Mouse (Mus musculus) testis, adult 10 weeks (tissue): ENCODE measurements around the gene Eif4e1b. TPM values are rescaled to one million over a fixed set of nuclear protein-coding genes. Genes with fewer than 3 reads are reported as not detected.

Experiments
- polyA plus RNA-seq: library from polyadenylated mRNA; stranded (reverse); fragments of 350-450 nt; fragmentation: Illumina TruSeq; extraction: RNeasy Lipid Tissue Mini Kit (QIAGEN cat#74804); gene quantifications from one replicate; pipeline ENCODE4 v1.2.3, GENCODE M21; 2014; ENCODE audit warnings: low read depth, low replicate concordance

The Eif4e1b gene
- polyA plus RNA-seq: not detected

DNA sequence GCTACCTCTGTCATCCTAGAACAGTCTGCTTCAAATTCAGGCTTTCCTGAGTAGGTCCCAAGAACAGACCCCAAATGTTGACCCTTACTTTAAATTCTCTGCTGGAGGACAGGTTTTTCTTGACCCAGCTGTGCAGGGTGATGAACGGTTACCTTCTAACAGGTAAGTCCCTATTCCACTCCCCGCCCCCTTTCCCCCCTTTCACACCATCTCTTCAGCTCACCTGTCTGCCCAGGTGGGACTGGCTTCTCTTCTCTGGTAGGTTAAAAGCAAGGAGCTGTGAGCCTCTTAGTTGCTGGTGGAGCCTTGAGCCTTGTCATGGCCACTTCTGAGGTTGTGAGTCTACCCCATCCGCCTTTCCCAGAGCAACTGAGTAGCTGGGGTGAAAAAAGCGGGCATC is at the start of gene Eif4e1b:
Gene Eif4e1b (plus strand): TSS at position 301 of the 400 bp plus-strand sequence.

GRCm38 (mm10) chr13:54749864-54750411 is 33.9 kb upstream of the Eif4e1b start, which contains the start of gene Gprin1:
TSS of gene Gprin1 (minus strand) at chr13:54749874.

GRCm38 (mm10) chr13:54766192-54766768 is 17.5 kb upstream of the Eif4e1b start, which contains the start of gene Sncb:
TSS of gene Sncb (minus strand) at chr13:54766595.

DNA sequence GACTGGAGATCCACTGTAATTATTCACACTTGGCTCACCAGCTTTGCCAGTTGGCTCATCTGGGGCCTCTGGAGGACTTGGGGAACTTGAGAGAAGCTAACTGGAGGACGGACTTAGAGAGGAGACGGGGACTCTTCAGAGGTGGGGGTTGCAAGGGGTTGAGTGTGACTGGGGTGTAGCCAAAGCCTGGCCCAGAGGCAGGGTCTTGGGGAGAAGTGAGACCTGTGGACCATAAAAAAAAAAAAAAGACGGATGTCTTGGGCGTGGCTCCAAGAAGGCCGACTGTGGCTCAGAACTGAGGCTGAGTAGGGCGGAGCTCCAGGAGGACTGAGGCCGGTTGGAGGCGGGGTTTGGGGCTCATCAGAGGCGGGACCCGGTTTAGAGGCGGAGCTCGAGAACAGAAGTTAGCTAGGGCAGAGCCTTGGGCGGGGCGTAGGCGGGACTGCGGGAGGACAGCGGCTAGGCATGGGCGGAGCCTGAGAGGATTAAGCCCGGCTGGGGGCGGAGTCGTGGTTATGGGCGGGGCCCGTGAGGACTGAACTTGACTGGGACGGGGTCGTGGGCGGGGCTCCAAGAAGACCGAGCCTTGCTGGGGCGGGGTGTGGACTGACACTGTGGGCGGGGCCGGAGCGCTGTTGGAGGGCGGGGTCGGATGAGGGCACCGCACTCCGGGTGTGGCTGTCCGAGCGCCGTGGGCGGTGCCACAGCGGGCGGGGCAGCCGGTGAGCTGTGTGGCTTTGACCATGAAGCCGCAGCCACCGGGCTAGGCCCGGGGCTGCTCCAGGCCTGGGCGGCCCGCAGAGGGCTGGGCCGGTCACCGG is 5.2 kb downstream of the Eif4e1b start, which contains the start of gene Tspan17:
Gene Tspan17 (plus strand): TSS at position 638 of the 821 bp plus-strand sequence.

Other genes starting within 250 kb of the Eif4e1b start
- 44.5 TPM for gene 4833439L19Rik, start 218.6 kb upstream of the Eif4e1b start, polyA plus RNA-seq
- not detected for gene Arl10, start 209.0 kb upstream of the Eif4e1b start, polyA plus RNA-seq
- 8.0 TPM for gene Nop16, start 193.9 kb upstream of the Eif4e1b start, polyA plus RNA-seq
- 10.6 TPM for gene Higd2a, start 193.8 kb upstream of the Eif4e1b start, polyA plus RNA-seq
- 5.6 TPM for gene Cltb, start 172.7 kb upstream of the Eif4e1b start, polyA plus RNA-seq
- 59.8 TPM for gene Faf2, start 162.2 kb upstream of the Eif4e1b start, polyA plus RNA-seq
- 11.5 TPM for gene Rnf44, start 90.1 kb upstream of the Eif4e1b start, polyA plus RNA-seq
- 0.14 TPM for gene Cdhr2, start 82.5 kb upstream of the Eif4e1b start, polyA plus RNA-seq
- not detected for gene Gprin1, start 34.1 kb upstream of the Eif4e1b start, polyA plus RNA-seq
- gene Sncb, start 17.4 kb upstream of the Eif4e1b start, polyA plus RNA-seq: not detected
- 5.2 TPM for gene Tspan17, start 5.4 kb downstream of the Eif4e1b start, polyA plus RNA-seq
- not detected for gene Unc5a, start 165.4 kb downstream of the Eif4e1b start, polyA plus RNA-seq
- not detected for gene Hk3, start 237.4 kb downstream of the Eif4e1b start, polyA plus RNA-seq